Mouse (Mus musculus) cortical plate, adult 2 months (tissue): ENCODE measurements around the gene Pdia6.

Source experiments
- CTCF ChIP-seq: fragments of 200-500 bp; IDR thresholded peaks from 2 replicates; pipeline ENCODE4 v1.5.1; 2011; ENCODE audit warnings: mild to moderate bottlenecking, control low read depth, low read length; ENCODE audit not compliant: insufficient read depth; ENCODE audit errors: extremely low read depth
- POLR2A ChIP-seq: fragments of 200-500 bp; IDR thresholded peaks from 2 replicates; pipeline ENCODE4 v1.6.1; 2011; ENCODE audit warnings: mild to moderate bottlenecking, low read length, control low read depth; ENCODE audit not compliant: insufficient read depth; ENCODE audit errors: extremely low read depth

- TF ChIP-seq POLR2A (no peak), CTCF (no peak)
These were observed 24.2 kb downstream of the Pdia6 start for GRCm38 (mm10) chr12:17290569-17290968.
